Mouse (Mus musculus) kidney, postnatal 0 days (tissue): Measurements from ENCODE around the gene 1700056E22Rik. TPM values are rescaled to one million over a fixed set of nuclear protein-coding genes. Genes with fewer than 3 reads are reported as not detected.
A peak's percentile ranks its signal among the peaks of the same experiment; 100 is the strongest.

Experiments
- ATAC-seq: fragments of 200-750 bp; cut with Nextera tagmentation; replicated peaks from 2 replicates; pipeline ENCODE4 v1.8.0; 2017; ENCODE audit warnings: low read depth, moderate number of reproducible peaks, moderate TSS enrichment, moderate library complexity; ENCODE audit not compliant: low FRiP score
- DNase-seq: peaks from one replicate; pipeline ENCODE4 v3.0.0-alpha.2; 2016; ENCODE audit warnings: low spot score
- H3K27ac ChIP-seq: fragments of 300-500 bp; sonication (generic); 2 replicates; pipeline ENCODE4 v1.5.1; 2014; ENCODE audit warnings: mild to moderate bottlenecking
- H3K27me3 ChIP-seq: fragments of 300-500 bp; sonication (generic); 2 replicates; pipeline ENCODE4 v1.6.1; 2014; ENCODE audit warnings: low read length, mixed read lengths; ENCODE audit not compliant: insufficient read depth
- H3K36me3 ChIP-seq: fragments of 300-500 bp; sonication (generic); 2 replicates; pipeline ENCODE4 v1.6.1; 2014; ENCODE audit warnings: low read length, mixed read lengths; ENCODE audit not compliant: insufficient read depth
- H3K4me1 ChIP-seq: fragments of 300-500 bp; sonication (generic); replicated peaks from 2 replicates; pipeline ENCODE4 v1.6.1; 2014; ENCODE audit warnings: antibody characterized with exemption, low read length, mixed read lengths; ENCODE audit not compliant: insufficient read depth
- H3K4me2 ChIP-seq: fragments of 300-500 bp; sonication (generic); 2 replicates; pipeline ENCODE4 v1.6.1; 2014; ENCODE audit warnings: mild to moderate bottlenecking, low read length, moderate library complexity, mixed read lengths
- H3K4me3 ChIP-seq: fragments of 300-500 bp; sonication (generic); replicated peaks from 2 replicates; pipeline ENCODE4 v1.5.1; 2014; ENCODE audit warnings: low read depth, low read length
- H3K9ac ChIP-seq: fragments of 300-500 bp; sonication (generic); 2 replicates; pipeline ENCODE4 v1.6.1; 2014; ENCODE audit warnings: low read depth, low read length
- H3K9me3 ChIP-seq: fragments of 300-500 bp; sonication (generic); replicated peaks from 2 replicates; pipeline ENCODE4 v1.6.1; 2016; ENCODE audit warnings: low read length, inconsistent platforms, mixed read lengths
- CTCF ChIP-seq: IDR thresholded peaks from 2 replicates; pipeline ENCODE4 v1.5.1; 2016; ENCODE audit warnings: antibody characterized with exemption, low read depth, mild to moderate bottlenecking, moderate library complexity
- WGBS: fragments of 180-500 bp; shearing (Covaris S2); extraction: QIAGEN DNeasy Blood & Tissue Kit; methylation state at CpG from one replicate; pipeline ENCODE4 v1.1.7; 2014; 5-methylcytosine and 5-hydroxymethylcytosine counted together
- polyA plus RNA-seq: library from polyadenylated mRNA; unstranded; fragments of >200 nt; fragmentation: Nextera tagmentation; extraction: Ambion mirVana; gene quantifications from 2 replicates; pipeline ENCODE4 v1.2.1, GENCODE M21; 2015

The 1700056E22Rik gene
- polyA plus RNA-seq, 1 experiment from 2014 or later = 2.3 TPM

GRCm38 (mm10) chr1:184060828-184061734 is 27.0 kb upstream of the 1700056E22Rik start:
- Histone ChIP-seq H3K4me2 (no peak overlapping the region), H3K9ac (no peak overlapping the region), H3K36me3 (no peaks in the 10 kb centered on the region), H3K4me3 (no peak overlapping the region), H3K4me1 (no peaks in the 10 kb centered on the region), H3K27me3 (no peaks in the 10 kb centered on the region), H3K9me3 (no peaks in the 10 kb centered on the region), H3K27ac (peak overlapping the region; percentile 48)
- peak; percentile 39 for DNase-seq
- ATAC-seq = peak; percentile 49; the same call in 1 of the 2 replicates
- 62% methylated on average over 4 of the region's 4 CpGs for WGBS
- no peak for TF ChIP-seq CTCF

GRCm38 (mm10) chr1:184060381-184060780 is 26.3 kb upstream of the 1700056E22Rik start:
- Histone ChIP-seq H3K9ac (no peak overlapping the region), H3K4me3 (no peak overlapping the region), H3K4me2 (no peak overlapping the region), H3K9me3 (no peaks in the 10 kb centered on the region), H3K27me3 (no peaks in the 10 kb centered on the region), H3K36me3 (no peaks in the 10 kb centered on the region), H3K27ac (peak overlapping the region; percentile 0; the same call in 1 of the 2 replicates), H3K4me1 (no peaks in the 10 kb centered on the region)
- ATAC-seq (peak; percentile 59; the same call in 1 of the 2 replicates), DNase-seq (peak; percentile 90)
- 54% methylated on average over 9 of the region's 9 CpGs for WGBS
- TF ChIP-seq CTCF = no peak

- no peaks in the 10 kb centered on the region for H3K4me1 ChIP-seq
- ATAC-seq (no peak), DNase-seq (no peak)
- no peak for TF ChIP-seq CTCF
- H3K27me3 ChIP-seq = no peaks in the 10 kb centered on the region
- WGBS = 80% methylated on average over 3 of the region's 3 CpGs
- no peak overlapping the region; the same call in 1 of the 2 replicates for H3K27ac ChIP-seq
- no peak overlapping the region for H3K9ac ChIP-seq
- H3K4me2 ChIP-seq = no peak overlapping the region
- H3K36me3 ChIP-seq = no peaks in the 10 kb centered on the region
- H3K4me3 ChIP-seq = no peak overlapping the region
- H3K9me3 ChIP-seq = no peaks in the 10 kb centered on the region
These were observed 25.7 kb upstream of the 1700056E22Rik start for GRCm38 (mm10) chr1:184059814-184060213.

GRCm38 (mm10) chr1:184058206-184058605 is 24.1 kb upstream of the 1700056E22Rik start:
- Histone ChIP-seq H3K27me3 (no peaks in the 10 kb centered on the region), H3K4me2 (no peak overlapping the region), H3K27ac (no peak overlapping the region), H3K9ac (no peak overlapping the region), H3K36me3 (no peaks in the 10 kb centered on the region), H3K9me3 (no peaks in the 10 kb centered on the region), H3K4me3 (no peak overlapping the region), H3K4me1 (no peaks in the 10 kb centered on the region)
- DNase-seq (peak; percentile 59), ATAC-seq (no peak)
- TF ChIP-seq CTCF = no peak
- 58% methylated on average over 8 of the region's 8 CpGs for WGBS

- no peak for ATAC-seq
- H3K4me2 ChIP-seq = no peak overlapping the region
- no peaks in the 10 kb centered on the region for H3K27me3 ChIP-seq
- whole genome bisulfite sequencing = 90% methylated on average over 2 of the region's 2 CpGs
- no peak for TF ChIP-seq CTCF
- H3K36me3 ChIP-seq = no peaks in the 10 kb centered on the region
- no peak overlapping the region for H3K4me3 ChIP-seq
- no peak overlapping the region for H3K9ac ChIP-seq
- no peak overlapping the region for H3K27ac ChIP-seq
- H3K4me1 ChIP-seq = 0 out of 2 replicates have a peak, but pooled peaks cover 3% of the 10 kb centered on the region
- no peaks in the 10 kb centered on the region for H3K9me3 ChIP-seq
- no peak for DNase-seq
These were observed 20.1 kb upstream of the 1700056E22Rik start for GRCm38 (mm10) chr1:184054176-184054575.

- DNase-seq (no peak), ATAC-seq (no peak)
- H3K27me3 ChIP-seq = no peaks in the 10 kb centered on the region
- WGBS = 89% methylated on average over 4 of the region's 4 CpGs
- H3K27ac ChIP-seq = no peak overlapping the region
- no peaks in the 10 kb centered on the region for H3K36me3 ChIP-seq
- TF ChIP-seq CTCF = no peak
- no peaks in the 10 kb centered on the region for H3K9me3 ChIP-seq
- no peak overlapping the region for H3K4me2 ChIP-seq
- no peak overlapping the region for H3K4me3 ChIP-seq
- H3K9ac ChIP-seq = no peak overlapping the region
- H3K4me1 ChIP-seq = 0 out of 2 replicates have a peak, but pooled peaks cover 3% of the 10 kb centered on the region
These were observed 19.6 kb upstream of the 1700056E22Rik start for GRCm38 (mm10) chr1:184053711-184054110.
